Mouse (Mus musculus) C2C12 (cell line): ENCODE results near the gene Nipa1.

Source experiments
- CTCF ChIP-seq: IDR thresholded peaks from one replicate; pipeline ENCODE4 v1.5.1; 2011; ENCODE audit not compliant: control insufficient read depth, insufficient read depth, insufficient read length
- MAX ChIP-seq: IDR thresholded peaks from one replicate; pipeline ENCODE4 v1.6.1; 2011; ENCODE audit warnings: mild to moderate bottlenecking, control low read depth
- MYOD1 ChIP-seq: IDR thresholded peaks from one replicate; pipeline ENCODE4 v1.6.1; 2011; ENCODE audit warnings: low read depth; ENCODE audit not compliant: control insufficient read depth, insufficient read length
- USF1 ChIP-seq: IDR thresholded peaks from one replicate; pipeline ENCODE4 v1.6.1; 2011; ENCODE audit warnings: low read depth, mild to moderate bottlenecking, control low read depth, moderate library complexity

GRCm38 (mm10) chr7:56013261-56014001 lies 6.3 kb downstream of the Nipa1 start:
- TF ChIP-seq CTCF (no peak), USF1 (no peak), MAX (no peak), MYOD1 (no peak)
